Mouse (Mus musculus): ENCODE data around the gene Tle2. TPM values are rescaled to one million over a fixed set of nuclear protein-coding genes. Genes with fewer than 3 reads are reported as not detected.

The Tle2 gene
- polyA plus RNA-seq, 1 experiment from 2014 or later: 2.3 TPM

DNA sequence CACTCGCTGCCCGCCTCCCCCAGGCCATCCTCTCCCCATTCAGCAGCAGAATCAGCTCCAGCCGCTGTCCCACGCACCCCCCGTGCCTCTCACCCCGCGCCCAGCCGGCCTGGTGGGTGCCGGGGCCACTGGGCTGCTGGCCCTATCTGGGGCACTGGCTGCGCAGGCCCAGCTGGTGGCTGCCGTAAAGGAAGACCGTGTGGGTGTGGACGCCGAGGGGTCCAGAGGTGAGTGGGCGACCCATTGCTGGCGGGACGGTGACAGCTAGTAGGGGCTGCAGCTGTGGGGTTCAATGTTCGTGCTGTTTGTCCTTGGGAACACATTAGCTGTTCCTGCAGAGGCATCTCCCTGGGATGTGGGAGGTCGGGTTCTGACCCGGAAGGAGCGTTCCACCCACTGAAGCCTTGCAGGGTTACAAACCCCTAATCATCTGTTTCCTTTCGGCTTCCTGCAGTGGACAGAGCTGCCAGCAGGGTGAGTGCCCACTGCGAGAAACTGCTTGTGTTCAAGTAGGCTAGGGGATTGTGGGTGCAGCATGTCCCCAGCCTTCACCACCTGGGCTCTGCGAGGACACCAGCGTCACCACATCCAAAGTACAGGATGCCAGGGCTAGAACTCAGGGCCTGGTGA lies 6.2 kb downstream of the Tle2 start:
- 26% methylated on average over 25 of the region's 25 CpGs for WGBS (ENCODE audit: insufficient replicate concordance)
- no peaks in the 10 kb centered on the region for H3K36me3 ChIP-seq
- no peak for ATAC-seq (ENCODE audit: low read depth)
- H3K4me2 ChIP-seq: peak overlapping the region; percentile 14; the same call in 1 of the 2 replicates
- no peak overlapping the region for H3K9ac ChIP-seq
- H3K9me3 ChIP-seq (replicated peaks): no peaks in the 10 kb centered on the region
- DNase-seq: no peak
- H3K4me3 ChIP-seq (replicated peaks): no peak overlapping the region
- H3K27me3 ChIP-seq: peaks cover 67% of the 10 kb centered on the region
- H3K4me1 ChIP-seq (replicated peaks): peaks cover 17% of the 10 kb centered on the region
- H3K27ac ChIP-seq: no peak overlapping the region

- ATAC-seq (ENCODE audit: low read depth) (no peak), DNase-seq (no peak)
- H3K36me3 ChIP-seq: 0 out of 2 replicates have a peak, but pooled peaks cover 4% of the 10 kb centered on the region
- WGBS (ENCODE audit: insufficient replicate concordance): 45% methylated on average over 6 of the region's 6 CpGs
- H3K27ac ChIP-seq: no peak overlapping the region
- H3K4me2 ChIP-seq: no peak overlapping the region
- peaks cover 9% of the 10 kb centered on the region for H3K4me1 ChIP-seq (replicated peaks)
- H3K9ac ChIP-seq: no peak overlapping the region
- H3K9me3 ChIP-seq (replicated peaks): no peaks in the 10 kb centered on the region
- H3K4me3 ChIP-seq (replicated peaks): no peak overlapping the region
- H3K27me3 ChIP-seq: peaks cover 47% of the 10 kb centered on the region
Observed at GRCm38 (mm10) chr10:81583347-81583746, 9.0 kb downstream of the Tle2 start.

GRCm38 (mm10) chr10:81588739-81589138 lies 14.4 kb downstream of the Tle2 start:
- ATAC-seq (ENCODE audit: low read depth): no peak
- Histone ChIP-seq H3K27me3 (peaks cover 44% of the 10 kb centered on the region), H3K4me3 (replicated peaks) (no peak overlapping the region), H3K36me3 (0 out of 2 replicates have a peak, but pooled peaks cover 4% of the 10 kb centered on the region), H3K4me2 (no peak overlapping the region), H3K9me3 (replicated peaks) (no peaks in the 10 kb centered on the region), H3K27ac (no peak overlapping the region), H3K4me1 (replicated peaks) (no peaks in the 10 kb centered on the region; the same call in 1 of the 2 replicates), H3K9ac (no peak overlapping the region)
- DNase-seq: no peak
- WGBS (ENCODE audit: insufficient replicate concordance): 48% methylated on average over 7 of the region's 7 CpGs

GRCm38 (mm10) chr10:81591846-81592245 lies 17.5 kb downstream of the Tle2 start:
- DNase-seq (no peak), ATAC-seq (ENCODE audit: low read depth) (no peak)
- peaks cover 66% of the 10 kb centered on the region for H3K27me3 ChIP-seq
- 0 out of 2 replicates have a peak, but pooled peaks cover 4% of the 10 kb centered on the region for H3K36me3 ChIP-seq
- H3K4me1 ChIP-seq (replicated peaks): peaks cover 18% of the 10 kb centered on the region
- no peak overlapping the region for H3K9ac ChIP-seq
- H3K4me2 ChIP-seq: no peak overlapping the region
- H3K27ac ChIP-seq: no peak overlapping the region
- 52% methylated on average over 9 of the region's 9 CpGs for WGBS (ENCODE audit: insufficient replicate concordance)
- H3K4me3 ChIP-seq (replicated peaks): no peak overlapping the region
- H3K9me3 ChIP-seq (replicated peaks): no peaks in the 10 kb centered on the region

GRCm38 (mm10) chr10:81592631-81593030 lies 18.3 kb downstream of the Tle2 start:
- no peak for ATAC-seq (ENCODE audit: low read depth)
- H3K27me3 ChIP-seq: peaks cover 73% of the 10 kb centered on the region
- DNase-seq: no peak
- 60% methylated on average over 7 of the region's 7 CpGs for WGBS (ENCODE audit: insufficient replicate concordance)
- H3K27ac ChIP-seq: no peak overlapping the region
- H3K9ac ChIP-seq: no peak overlapping the region
- peaks cover 26% of the 10 kb centered on the region for H3K4me1 ChIP-seq (replicated peaks)
- H3K4me2 ChIP-seq: no peak overlapping the region
- H3K4me3 ChIP-seq (replicated peaks): no peak overlapping the region
- 0 out of 2 replicates have a peak, but pooled peaks cover 4% of the 10 kb centered on the region for H3K36me3 ChIP-seq
- H3K9me3 ChIP-seq (replicated peaks): no peaks in the 10 kb centered on the region

GRCm38 (mm10) chr10:81593223-81593622 lies 18.9 kb downstream of the Tle2 start:
- no peak overlapping the region for H3K4me2 ChIP-seq
- H3K4me1 ChIP-seq (replicated peaks): peaks cover 32% of the 10 kb centered on the region
- WGBS (ENCODE audit: insufficient replicate concordance): 58% methylated on average over 4 of the region's 4 CpGs
- H3K36me3 ChIP-seq: no peaks in the 10 kb centered on the region
- no peaks in the 10 kb centered on the region for H3K9me3 ChIP-seq (replicated peaks)
- no peak overlapping the region for H3K27ac ChIP-seq
- ATAC-seq (ENCODE audit: low read depth) (no peak), DNase-seq (no peak)
- peaks cover 76% of the 10 kb centered on the region for H3K27me3 ChIP-seq
- no peak overlapping the region for H3K9ac ChIP-seq
- no peak overlapping the region for H3K4me3 ChIP-seq (replicated peaks)

GRCm38 (mm10) chr10:81593935-81594334 lies 19.6 kb downstream of the Tle2 start:
- WGBS (ENCODE audit: insufficient replicate concordance): 71% methylated on average over 18 of the region's 18 CpGs
- no peak overlapping the region for H3K9ac ChIP-seq
- no peak overlapping the region for H3K4me3 ChIP-seq (replicated peaks)
- no peak overlapping the region for H3K4me2 ChIP-seq
- H3K27ac ChIP-seq: no peak overlapping the region
- no peaks in the 10 kb centered on the region for H3K36me3 ChIP-seq
- peaks cover 39% of the 10 kb centered on the region for H3K4me1 ChIP-seq (replicated peaks)
- ATAC-seq (ENCODE audit: low read depth) (no peak), DNase-seq (no peak)
- H3K9me3 ChIP-seq (replicated peaks): no peaks in the 10 kb centered on the region
- H3K27me3 ChIP-seq: peaks cover 74% of the 10 kb centered on the region

DNA sequence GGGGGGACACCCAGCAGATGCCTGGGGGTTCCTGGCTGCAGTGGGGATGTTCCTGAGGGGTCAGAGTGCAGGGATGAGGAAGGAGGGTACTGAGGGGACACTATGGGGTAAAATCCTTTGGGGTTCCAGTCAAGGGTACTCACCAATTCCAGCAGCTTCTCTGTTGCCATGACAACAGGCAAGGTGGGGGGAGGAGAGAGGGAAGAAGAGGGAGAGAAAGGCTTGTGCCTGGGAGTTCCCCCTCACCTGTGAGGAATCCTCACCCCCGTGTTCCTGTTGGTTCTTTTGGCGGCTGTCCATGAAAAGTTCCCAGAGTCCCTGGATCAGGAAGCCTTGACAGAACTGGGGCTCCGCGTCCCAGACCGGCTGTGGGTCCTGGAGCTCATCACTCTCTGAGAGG lies 21.2 kb downstream of the Tle2 start:
- WGBS (ENCODE audit: insufficient replicate concordance): 36% methylated on average over 5 of the region's 5 CpGs
- H3K4me2 ChIP-seq: no peak overlapping the region

DNA sequence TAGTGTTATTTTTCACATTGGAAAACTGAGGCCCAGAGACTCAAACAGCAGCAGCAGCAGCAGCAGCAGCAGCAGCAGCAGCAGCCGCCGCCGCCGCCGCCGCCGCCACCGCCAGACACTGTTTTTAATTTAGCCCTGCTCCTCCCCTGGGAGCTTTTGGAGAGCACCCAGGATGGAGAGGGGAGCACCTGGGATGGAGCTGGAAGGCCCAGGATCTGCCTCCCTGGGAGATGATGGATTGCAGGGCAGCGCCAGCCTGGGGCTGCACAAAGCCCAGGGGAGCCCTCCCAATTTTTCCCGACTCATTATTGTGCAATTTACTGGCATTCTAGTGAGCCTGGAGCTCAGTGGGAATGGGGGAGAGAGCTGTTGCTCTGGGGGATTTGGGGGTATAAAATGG lies 22.2 kb downstream of the Tle2 start:
- DNase-seq (no peak), ATAC-seq (ENCODE audit: low read depth) (no peak)
- WGBS (ENCODE audit: insufficient replicate concordance): 7% methylated on average over 10 of the region's 10 CpGs
- H3K4me3 ChIP-seq (replicated peaks): peak overlapping the region; percentile 30; the same call in 1 of the 2 replicates
- H3K36me3 ChIP-seq: no peaks in the 10 kb centered on the region
- no peaks in the 10 kb centered on the region for H3K9me3 ChIP-seq (replicated peaks)
- H3K4me1 ChIP-seq (replicated peaks): peaks cover 65% of the 10 kb centered on the region
- no peak overlapping the region; the same call in 1 of the 2 replicates for H3K9ac ChIP-seq
- peaks cover 76% of the 10 kb centered on the region for H3K27me3 ChIP-seq
- no peak overlapping the region for H3K27ac ChIP-seq
- H3K4me2 ChIP-seq: peak overlapping the region; percentile 55

More for the DNA sequence above, 21.2 kb downstream of the Tle2 start:
- H3K4me3 ChIP-seq (replicated peaks): no peak overlapping the region
- no peak overlapping the region for H3K9ac ChIP-seq
- no peak for ATAC-seq (ENCODE audit: low read depth)
- no peak for DNase-seq
- H3K27ac ChIP-seq: no peak overlapping the region
- H3K9me3 ChIP-seq (replicated peaks): no peaks in the 10 kb centered on the region
- H3K27me3 ChIP-seq: peaks cover 76% of the 10 kb centered on the region
- peaks cover 55% of the 10 kb centered on the region for H3K4me1 ChIP-seq (replicated peaks)
- H3K36me3 ChIP-seq: no peaks in the 10 kb centered on the region

DNA sequence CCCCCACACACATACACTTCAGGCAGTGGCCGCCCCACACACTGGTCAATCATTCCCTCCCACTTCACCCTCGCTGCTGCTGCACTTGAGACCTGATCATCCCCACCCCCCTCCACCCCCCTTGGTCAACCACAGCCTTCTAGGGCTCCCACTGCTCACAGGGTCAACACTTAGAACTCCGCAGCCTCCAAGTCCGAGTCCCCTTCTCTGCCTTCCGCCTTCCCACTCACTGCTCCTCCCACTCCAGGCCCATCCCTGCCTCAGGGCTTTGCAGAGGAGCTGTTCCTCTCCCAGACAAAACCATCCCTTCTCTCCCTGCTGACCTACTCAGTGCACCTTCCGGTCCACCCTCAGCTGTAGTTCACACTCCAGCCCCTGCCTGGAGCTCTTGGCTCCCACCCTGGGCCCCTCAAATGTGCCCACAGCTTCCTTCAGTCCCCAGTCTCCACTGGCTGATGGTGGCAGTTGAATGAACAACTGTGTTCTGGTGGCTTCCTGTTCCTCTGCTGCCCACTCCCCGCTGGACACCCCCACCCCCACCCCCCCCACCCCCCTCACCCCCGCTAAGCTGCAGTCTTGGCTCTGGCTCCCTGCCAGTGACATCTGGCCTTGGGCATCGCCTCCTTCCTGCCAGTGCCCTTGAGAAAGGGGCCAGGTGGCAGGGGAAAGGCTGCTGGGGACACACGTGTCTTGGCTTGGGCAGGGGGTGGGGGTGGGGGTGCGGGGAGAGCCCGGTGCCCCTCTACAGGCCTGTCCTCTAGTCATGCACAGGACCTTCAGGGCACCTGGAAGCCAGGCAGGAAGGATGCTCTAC lies 23.0 kb downstream of the Tle2 start:
- H3K9me3 ChIP-seq (replicated peaks): no peaks in the 10 kb centered on the region
- peak; percentile 13; the same call in 1 of the 2 replicates for ATAC-seq (ENCODE audit: low read depth)
- H3K4me2 ChIP-seq: peak overlapping the region; percentile 55
- DNase-seq: no peak
- WGBS (ENCODE audit: insufficient replicate concordance): 7% methylated on average over 12 of the region's 12 CpGs
- H3K9ac ChIP-seq: no peak overlapping the region
- no peak overlapping the region for H3K27ac ChIP-seq
- H3K4me3 ChIP-seq (replicated peaks): peak overlapping the region; percentile 30
- H3K4me1 ChIP-seq (replicated peaks): peaks cover 71% of the 10 kb centered on the region
- H3K27me3 ChIP-seq: peaks cover 69% of the 10 kb centered on the region
- no peaks in the 10 kb centered on the region for H3K36me3 ChIP-seq

GRCm38 (mm10) chr10:81598342-81598741 lies 24.0 kb downstream of the Tle2 start:
- Histone ChIP-seq H3K36me3 (no peaks in the 10 kb centered on the region), H3K9ac (no peak overlapping the region), H3K4me2 (no peak overlapping the region), H3K27me3 (peaks cover 60% of the 10 kb centered on the region), H3K27ac (no peak overlapping the region), H3K4me1 (replicated peaks) (peaks cover 81% of the 10 kb centered on the region), H3K9me3 (replicated peaks) (no peaks in the 10 kb centered on the region), H3K4me3 (replicated peaks) (no peak overlapping the region)
- DNase-seq: no peak
- WGBS (ENCODE audit: insufficient replicate concordance): 38% methylated on average over 3 of the region's 3 CpGs
- ATAC-seq (ENCODE audit: low read depth): no peak

Data from liver, embryonic 13.5 days (tissue).